Mouse (Mus musculus) testis, adult 2 months (tissue): ENCODE measurements at regions not wholly inside any gene's neighbourhood (a gene's known extent, or its start where the extent isn't known, plus 50 kb on each side); places are given as distances from the start of the nearest gene placed in this dataset.

ENCODE experiments used
- H3K27ac ChIP-seq: fragments of 200-500 bp; 2 replicates; pipeline ENCODE4 v1.5.1; 2012; ENCODE audit warnings: low read depth, low read length; ENCODE audit not compliant: control insufficient read depth, insufficient read depth
- H3K27me3 ChIP-seq: fragments of 200-500 bp; 2 replicates; pipeline ENCODE4 v1.6.1; 2012; ENCODE audit warnings: mild to moderate bottlenecking, low read length, moderate library complexity; ENCODE audit not compliant: control insufficient read depth, insufficient read depth
- H3K36me3 ChIP-seq: fragments of 200-500 bp; 2 replicates; pipeline ENCODE4 v1.6.1; 2012; ENCODE audit warnings: mild to moderate bottlenecking, low read length; ENCODE audit not compliant: control insufficient read depth, insufficient read depth
- H3K4me1 ChIP-seq: fragments of 200-500 bp; 2 replicates; pipeline ENCODE4 v1.6.1; 2012; ENCODE audit warnings: low read length; ENCODE audit not compliant: control insufficient read depth, insufficient read depth
- H3K4me3 ChIP-seq: fragments of 200-500 bp; 2 replicates; pipeline ENCODE4 v1.5.1; 2012; ENCODE audit warnings: low read depth, mild to moderate bottlenecking, low read length, moderate library complexity, mixed read lengths; ENCODE audit not compliant: control insufficient read depth
- CTCF ChIP-seq: fragments of 200-500 bp; IDR thresholded peaks from 2 replicates; pipeline ENCODE4 v1.5.1; 2012; ENCODE audit warnings: low read depth, mild to moderate bottlenecking, inconsistent platforms, low read length, moderate library complexity; ENCODE audit not compliant: control insufficient read depth, insufficient read depth, insufficient replicate concordance
- POLR2A ChIP-seq: fragments of 200-500 bp; IDR thresholded peaks from 2 replicates; pipeline ENCODE4 v1.6.1; 2012; ENCODE audit warnings: low read depth, mild to moderate bottlenecking, inconsistent platforms, low read length, moderate library complexity; ENCODE audit not compliant: control insufficient read depth

DNA sequence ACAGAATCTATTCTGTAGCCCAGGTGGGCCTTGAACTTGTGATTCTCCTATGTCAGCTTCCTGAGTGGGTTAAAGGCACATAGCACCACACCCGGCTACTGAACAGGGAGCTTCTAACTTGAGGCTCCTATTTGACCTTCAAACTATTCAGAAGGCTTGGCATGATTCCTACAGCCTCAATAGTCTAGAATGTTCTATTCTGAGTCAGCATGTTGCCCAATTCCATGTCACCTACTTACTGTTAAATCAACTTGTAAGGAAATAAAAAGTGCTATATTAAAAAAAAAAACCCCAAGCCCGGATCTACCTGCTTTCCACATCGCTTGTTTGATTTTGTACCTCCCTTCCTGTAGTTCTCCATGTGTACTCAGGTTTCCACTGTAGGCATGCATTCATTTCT, 87.6 kb upstream of the Klf4 start:
- Histone ChIP-seq H3K4me3 (no peak overlapping the region), H3K36me3 (no peaks in the 10 kb centered on the region), H3K27ac (no peak overlapping the region), H3K4me1 (no peaks in the 10 kb centered on the region), H3K27me3 (no peaks in the 10 kb centered on the region)
- TF ChIP-seq POLR2A: no peak
- no peak for TF ChIP-seq CTCF

DNA sequence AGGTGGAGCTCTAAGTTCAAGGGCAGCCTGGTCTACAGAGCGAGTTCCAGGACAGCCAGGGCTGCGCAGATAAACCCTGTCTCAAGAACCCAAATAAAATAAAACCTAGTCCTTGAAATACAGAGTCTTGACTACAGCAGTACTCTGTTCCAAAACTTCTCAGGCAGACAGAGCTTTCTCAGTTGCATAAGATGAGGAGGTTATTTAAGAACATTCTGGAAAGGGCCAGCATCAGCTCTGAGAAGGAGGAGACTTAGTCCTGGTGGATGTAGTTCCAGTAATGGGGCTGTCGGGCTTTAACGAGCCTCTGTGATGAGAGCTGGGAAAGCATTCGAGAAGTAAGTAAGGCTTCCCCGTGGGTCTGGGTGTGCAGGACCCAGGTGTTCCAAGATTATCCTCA, 83.5 kb upstream of the Klf4 start:
- H3K4me3 ChIP-seq: no peak overlapping the region

DNA sequence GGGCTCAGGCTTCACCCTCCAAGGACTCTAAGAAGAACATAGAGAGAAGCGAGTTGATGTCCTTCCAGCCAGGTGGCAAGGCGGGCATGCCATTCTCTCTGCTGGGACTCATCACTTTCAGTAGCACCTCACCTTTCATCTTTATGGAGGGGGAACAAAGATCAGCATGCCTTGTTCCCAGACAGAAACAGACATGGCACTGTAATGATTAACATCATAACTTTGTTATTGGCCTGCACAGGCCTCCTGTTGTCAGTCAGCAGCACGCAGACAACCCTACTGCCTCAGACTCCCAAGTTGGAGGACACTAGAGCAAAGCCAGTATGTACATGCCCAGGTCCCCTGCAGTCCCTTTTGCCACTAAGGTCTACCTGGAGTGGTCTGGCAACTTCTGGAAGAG, 81.3 kb upstream of the Klf4 start:
- Histone ChIP-seq H3K4me3 (no peak overlapping the region), H3K27ac (no peak overlapping the region), H3K27me3 (no peaks in the 10 kb centered on the region), H3K4me1 (no peaks in the 10 kb centered on the region), H3K36me3 (no peaks in the 10 kb centered on the region)
- no peak for TF ChIP-seq CTCF
- TF ChIP-seq POLR2A: no peak

More for the DNA sequence above, 83.5 kb upstream of the Klf4 start:
- Histone ChIP-seq H3K36me3 (no peaks in the 10 kb centered on the region), H3K27ac (no peak overlapping the region), H3K27me3 (no peaks in the 10 kb centered on the region), H3K4me1 (no peaks in the 10 kb centered on the region)
- no peak for TF ChIP-seq POLR2A
- TF ChIP-seq CTCF: no peak

DNA sequence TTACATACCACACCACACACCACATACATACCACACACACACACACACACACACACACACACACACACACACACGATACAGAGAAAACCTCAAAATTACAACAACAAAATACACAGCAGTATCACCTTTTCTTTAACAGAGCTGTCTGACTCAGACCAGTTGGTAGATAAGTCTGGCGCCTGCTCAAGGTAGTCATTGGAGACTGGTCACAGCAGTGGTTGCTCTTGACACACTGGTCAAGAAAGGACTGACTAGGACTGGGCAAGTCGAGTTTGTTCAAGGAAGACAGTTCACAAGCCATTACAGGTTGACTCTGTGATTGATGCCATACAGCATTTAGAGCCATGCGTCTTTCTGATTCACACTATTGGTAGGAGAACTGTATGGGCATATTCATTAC, 78.7 kb upstream of the Klf4 start:
- H3K27ac ChIP-seq: no peak overlapping the region
- no peaks in the 10 kb centered on the region for H3K27me3 ChIP-seq
- H3K4me3 ChIP-seq: peak overlapping the region; percentile 50; the same call in 1 of the 2 replicates
- H3K36me3 ChIP-seq: no peaks in the 10 kb centered on the region
- no peaks in the 10 kb centered on the region for H3K4me1 ChIP-seq
- TF ChIP-seq POLR2A (no peak), CTCF (no peak)

DNA sequence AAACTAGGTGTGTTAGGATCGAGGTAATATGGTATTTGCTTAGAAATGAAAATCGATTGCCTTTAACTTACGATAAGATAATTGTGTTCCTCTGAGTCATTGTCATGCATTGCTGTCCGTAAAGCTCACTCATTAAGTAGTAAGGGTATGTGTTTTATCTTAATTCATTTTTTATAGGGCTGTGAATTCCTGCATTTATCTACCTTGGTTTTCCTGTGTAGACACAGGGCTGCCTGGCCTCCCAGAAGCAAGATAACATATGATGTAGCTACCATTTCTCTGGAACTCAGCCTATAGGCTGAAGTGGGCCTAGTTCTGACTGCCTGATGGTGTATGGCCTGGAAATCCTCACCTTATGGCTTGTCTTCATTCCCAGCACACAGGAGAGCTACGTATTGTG, 76.9 kb upstream of the Klf4 start:
- H3K27ac ChIP-seq: no peak overlapping the region
- no peak for TF ChIP-seq POLR2A
- no peak for TF ChIP-seq CTCF
- H3K4me1 ChIP-seq: no peaks in the 10 kb centered on the region
- H3K4me3 ChIP-seq: no peak overlapping the region
- no peaks in the 10 kb centered on the region for H3K27me3 ChIP-seq
- no peaks in the 10 kb centered on the region for H3K36me3 ChIP-seq

DNA sequence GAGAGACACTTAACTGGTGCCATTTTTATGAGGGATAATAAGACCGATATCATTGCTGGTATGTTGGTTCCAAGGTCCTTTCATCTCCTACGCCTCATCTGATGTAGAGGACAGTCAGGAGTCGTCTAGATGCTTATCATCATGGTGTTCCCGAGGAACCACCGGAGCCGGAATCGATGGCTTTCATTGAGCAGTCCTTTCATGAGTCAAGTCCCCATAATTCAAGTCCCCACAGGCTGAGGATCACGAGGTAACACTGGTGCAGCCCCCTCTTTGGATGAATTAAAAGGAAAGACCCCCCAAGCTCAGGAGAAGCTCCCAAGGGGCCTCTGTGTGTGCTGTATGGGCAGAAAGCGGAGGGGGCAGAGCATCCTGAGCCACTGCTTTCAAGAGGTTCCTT, 73.3 kb upstream of the Klf4 start:
- Histone ChIP-seq H3K27me3 (no peaks in the 10 kb centered on the region), H3K27ac (no peak overlapping the region), H3K4me1 (no peaks in the 10 kb centered on the region), H3K4me3 (no peak overlapping the region), H3K36me3 (no peaks in the 10 kb centered on the region)
- no peak for TF ChIP-seq POLR2A
- no peak for TF ChIP-seq CTCF

DNA sequence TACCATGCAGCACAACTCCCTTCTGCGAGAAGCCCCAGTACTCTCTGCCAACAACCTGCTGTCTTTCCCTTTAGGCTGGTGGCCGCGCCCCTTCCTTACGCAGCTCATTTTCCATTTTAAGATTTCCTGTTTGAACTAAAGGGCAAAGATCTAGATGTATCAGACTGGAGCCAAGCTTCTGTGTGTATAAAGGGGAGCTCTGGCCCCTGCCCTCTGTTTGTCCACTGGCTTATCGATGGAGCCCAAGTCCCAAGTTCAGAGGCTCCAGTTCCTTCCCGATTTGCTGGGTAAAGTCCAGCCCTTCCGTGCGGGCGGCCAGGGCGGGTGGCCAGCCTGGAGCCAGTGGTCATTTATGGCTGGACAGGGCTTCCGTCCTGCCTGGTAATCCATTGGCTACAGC, 72.6 kb upstream of the Klf4 start:
- Histone ChIP-seq H3K27me3 (no peaks in the 10 kb centered on the region), H3K4me1 (no peaks in the 10 kb centered on the region), H3K36me3 (no peaks in the 10 kb centered on the region), H3K4me3 (no peak overlapping the region), H3K27ac (no peak overlapping the region)
- TF ChIP-seq CTCF: no peak
- TF ChIP-seq POLR2A: no peak

DNA sequence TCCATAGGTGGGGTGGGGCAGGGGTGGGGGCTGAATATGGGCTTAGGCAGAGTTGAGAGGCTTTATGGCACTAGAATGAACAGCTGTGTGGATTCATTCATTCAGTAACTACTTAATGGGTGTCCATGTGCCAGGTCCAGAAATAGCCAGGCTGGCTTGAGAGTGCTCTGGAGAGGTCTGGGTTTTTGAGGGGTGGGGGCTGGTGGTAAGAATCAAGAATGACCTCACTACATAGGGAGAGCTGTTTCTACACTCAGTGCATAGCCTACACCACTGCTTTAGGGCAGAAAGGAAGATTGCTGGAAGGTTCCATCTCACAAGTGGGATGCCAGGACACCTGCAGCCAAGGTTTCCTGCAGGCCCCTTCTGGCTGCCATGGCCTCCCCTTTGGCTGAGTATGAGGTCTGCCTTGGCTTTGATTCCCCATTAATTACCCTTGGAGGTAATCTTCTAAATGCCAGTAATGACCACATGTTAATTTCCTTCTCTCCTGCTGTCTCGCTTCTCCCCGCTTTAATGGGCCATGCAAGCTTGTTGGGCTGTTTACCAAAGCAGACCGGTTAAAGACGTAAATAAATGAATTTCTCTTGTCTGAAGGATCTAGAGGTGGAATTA, 71.7 kb upstream of the Klf4 start:
- Histone ChIP-seq H3K27me3 (no peaks in the 10 kb centered on the region), H3K4me3 (no peak overlapping the region), H3K36me3 (no peaks in the 10 kb centered on the region), H3K27ac (no peak overlapping the region), H3K4me1 (no peaks in the 10 kb centered on the region)
- TF ChIP-seq CTCF (no peak), POLR2A (no peak)
